Mouse (Mus musculus) E14TG2a.4 (cell line): ENCODE data around the gene Mas1.

Experiments
- H3K27me3 ChIP-seq: 2 replicates; pipeline ENCODE4 v1.6.1; 2014; ENCODE audit warnings: low read length, control low read depth; ENCODE audit not compliant: insufficient read depth
- H3K36me3 ChIP-seq: 2 replicates; pipeline ENCODE4 v1.6.1; 2014; ENCODE audit warnings: low read length, control low read depth; ENCODE audit not compliant: insufficient read depth
- H3K4me1 ChIP-seq: replicated peaks from 2 replicates; pipeline ENCODE4 v1.6.1; 2014; ENCODE audit warnings: low read depth, low read length, control low read depth
- H3K4me3 ChIP-seq: replicated peaks from 2 replicates; pipeline ENCODE4 v1.5.1; 2014; ENCODE audit warnings: mild to moderate bottlenecking, low read length
- H3K9me3 ChIP-seq: 2 replicates; pipeline ENCODE4 v1.6.1; 2014; ENCODE audit warnings: low read length, control low read depth
- CTCF ChIP-seq: conservative IDR thresholded peaks from 2 replicates; pipeline ENCODE4 v1.5.1; 2014; ENCODE audit warnings: low read length
- NANOG ChIP-seq: IDR thresholded peaks from 2 replicates; pipeline ENCODE4 v1.6.1; 2014; ENCODE audit warnings: borderline replicate concordance, low read length, mixed read lengths
- POU5F1 ChIP-seq: IDR thresholded peaks from 2 replicates; pipeline ENCODE4 v1.6.1; 2014; ENCODE audit warnings: low read length, borderline replicate concordance

The Mas1 gene

GRCm38 (mm10) chr17:12864111-12864510 lies 3.8 kb downstream of the Mas1 start:
- no peak for TF ChIP-seq POU5F1
- TF ChIP-seq CTCF = no peak
- TF ChIP-seq NANOG = no peak
- Histone ChIP-seq H3K36me3 (no peaks in the 10 kb centered on the region), H3K4me3 (no peak overlapping the region), H3K9me3 (no peaks in the 10 kb centered on the region), H3K27me3 (peaks cover 6% of the 10 kb centered on the region; the same call in 1 of the 2 replicates), H3K4me1 (no peaks in the 10 kb centered on the region)

GRCm38 (mm10) chr17:12859006-12859520 lies 8.9 kb downstream of the Mas1 start:
- Histone ChIP-seq H3K36me3 (no peaks in the 10 kb centered on the region), H3K9me3 (peaks cover 4% of the 10 kb centered on the region), H3K27me3 (peaks cover 6% of the 10 kb centered on the region; the same call in 1 of the 2 replicates), H3K4me3 (no peak overlapping the region), H3K4me1 (no peaks in the 10 kb centered on the region)
- TF ChIP-seq CTCF = no peak

GRCm38 (mm10) chr17:12858072-12858471 lies 9.9 kb downstream of the Mas1 start:
- Histone ChIP-seq H3K9me3 (peaks cover 10% of the 10 kb centered on the region), H3K36me3 (no peaks in the 10 kb centered on the region), H3K27me3 (peaks cover 8% of the 10 kb centered on the region), H3K4me1 (peaks cover 1% of the 10 kb centered on the region; the same call in 1 of the 2 replicates), H3K4me3 (no peak overlapping the region)
- no peak for TF ChIP-seq NANOG
- peak; percentile 57 for TF ChIP-seq CTCF

- Histone ChIP-seq H3K36me3 (no peaks in the 10 kb centered on the region), H3K4me1 (peaks cover 7% of the 10 kb centered on the region), H3K27me3 (peaks cover 8% of the 10 kb centered on the region), H3K9me3 (peaks cover 10% of the 10 kb centered on the region), H3K4me3 (no peak overlapping the region)
- TF ChIP-seq NANOG (no peak), POU5F1 (no peak)
These were observed 10.5 kb downstream of the Mas1 start for GRCm38 (mm10) chr17:12857395-12857794.

GRCm38 (mm10) chr17:12854386-12854785 lies 13.6 kb downstream of the Mas1 start:
- Histone ChIP-seq H3K4me1 (peaks cover 7% of the 10 kb centered on the region), H3K27me3 (peaks cover 16% of the 10 kb centered on the region; the same call in 1 of the 2 replicates), H3K36me3 (no peaks in the 10 kb centered on the region), H3K4me3 (no peak overlapping the region), H3K9me3 (peaks cover 10% of the 10 kb centered on the region)
- no peak for TF ChIP-seq NANOG
- no peak for TF ChIP-seq POU5F1
- no peak for TF ChIP-seq CTCF

- peaks cover 16% of the 10 kb centered on the region; the same call in 1 of the 2 replicates for H3K27me3 ChIP-seq
- no peaks in the 10 kb centered on the region for H3K36me3 ChIP-seq
- no peak overlapping the region for H3K4me3 ChIP-seq
- H3K4me1 ChIP-seq = peaks cover 7% of the 10 kb centered on the region
- TF ChIP-seq POU5F1 = no peak
- TF ChIP-seq NANOG = no peak
- no peak for TF ChIP-seq CTCF
- peaks cover 10% of the 10 kb centered on the region for H3K9me3 ChIP-seq
These were observed 14.1 kb downstream of the Mas1 start for GRCm38 (mm10) chr17:12853821-12854220.

- no peak for TF ChIP-seq POU5F1
- no peak for TF ChIP-seq NANOG
- no peak for TF ChIP-seq CTCF
- H3K27me3 ChIP-seq = peaks cover 17% of the 10 kb centered on the region
- H3K9me3 ChIP-seq = peaks cover 10% of the 10 kb centered on the region
- H3K36me3 ChIP-seq = no peaks in the 10 kb centered on the region
- H3K4me3 ChIP-seq = no peak overlapping the region
- H3K4me1 ChIP-seq = peaks cover 14% of the 10 kb centered on the region
These were observed 16.3 kb downstream of the Mas1 start for GRCm38 (mm10) chr17:12851689-12852088.

GRCm38 (mm10) chr17:12849778-12850382 lies 18.1 kb downstream of the Mas1 start:
- Histone ChIP-seq H3K9me3 (peaks cover 10% of the 10 kb centered on the region), H3K27me3 (peaks cover 23% of the 10 kb centered on the region), H3K36me3 (no peaks in the 10 kb centered on the region), H3K4me1 (peaks cover 23% of the 10 kb centered on the region), H3K4me3 (no peak overlapping the region)
- TF ChIP-seq POU5F1 (no peak), NANOG (no peak), CTCF (no peak)

GRCm38 (mm10) chr17:12847736-12848135 lies 20.2 kb downstream of the Mas1 start:
- Histone ChIP-seq H3K27me3 (peaks cover 17% of the 10 kb centered on the region; the same call in 1 of the 2 replicates), H3K9me3 (no peaks in the 10 kb centered on the region), H3K4me3 (no peak overlapping the region), H3K4me1 (peaks cover 19% of the 10 kb centered on the region), H3K36me3 (no peaks in the 10 kb centered on the region)
- TF ChIP-seq CTCF = no peak
- TF ChIP-seq NANOG = no peak
- TF ChIP-seq POU5F1 = no peak
